Mouse (Mus musculus): ENCODE measurements around the gene Gpr146. TPM values are rescaled to one million over a fixed set of nuclear protein-coding genes. Genes with fewer than 3 reads are reported as not detected.

Gpr146 gene
- polyA plus RNA-seq, 1 experiment from 2014 or later: 2.6 TPM

DNA sequence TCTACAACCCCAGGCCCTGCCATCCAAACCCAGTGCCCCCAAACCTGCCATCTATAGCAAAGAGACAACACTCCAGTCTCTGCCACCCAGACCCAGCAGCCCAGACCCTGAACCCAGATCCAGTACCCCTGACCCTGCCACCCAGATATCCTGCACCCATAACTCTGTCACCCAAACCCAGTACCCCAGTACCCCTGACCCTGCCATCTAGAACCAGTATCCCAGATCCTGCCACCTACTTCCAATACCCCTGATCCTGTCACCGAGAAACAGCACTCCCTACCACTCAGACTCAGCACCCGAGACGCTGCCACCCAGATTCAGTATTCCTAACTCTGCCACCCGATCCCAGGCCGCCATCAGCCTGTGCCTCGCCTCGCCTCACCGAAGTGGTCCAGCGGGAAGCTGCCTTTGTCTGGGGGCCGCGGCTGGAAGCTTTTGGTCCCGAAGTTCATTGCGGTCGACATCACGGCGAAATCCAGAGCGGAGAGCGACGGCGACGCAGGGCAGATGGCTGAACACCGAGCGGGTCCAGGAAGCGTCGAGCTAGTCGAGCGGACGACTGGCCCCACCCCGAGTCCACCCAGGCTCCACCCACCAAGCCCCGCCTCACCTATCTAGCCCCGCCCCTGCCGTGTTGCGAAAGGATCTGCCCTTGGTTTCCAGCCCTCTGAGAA is 32.7 kb upstream of the Gpr146 start:
- Histone ChIP-seq H3K4me3 (peak overlapping the region; percentile 85), H3K9me3 (no peaks in the 10 kb centered on the region), H3K4me2 (replicated peaks) (peak overlapping the region; percentile 96), H3K27ac (replicated peaks) (peak overlapping the region; percentile 80), H3K9ac (replicated peaks) (peak overlapping the region; percentile 91), H3K27me3 (0 out of 2 replicates have a peak, but pooled peaks cover 9% of the 10 kb centered on the region), H3K36me3 (peaks cover 28% of the 10 kb centered on the region), H3K4me1 (peaks cover 17% of the 10 kb centered on the region)
- under 1% methylated on average over 33 of the region's 33 CpGs for WGBS
- ATAC-seq (ENCODE audit: low FRiP score, low read depth): peak; percentile 91

DNA sequence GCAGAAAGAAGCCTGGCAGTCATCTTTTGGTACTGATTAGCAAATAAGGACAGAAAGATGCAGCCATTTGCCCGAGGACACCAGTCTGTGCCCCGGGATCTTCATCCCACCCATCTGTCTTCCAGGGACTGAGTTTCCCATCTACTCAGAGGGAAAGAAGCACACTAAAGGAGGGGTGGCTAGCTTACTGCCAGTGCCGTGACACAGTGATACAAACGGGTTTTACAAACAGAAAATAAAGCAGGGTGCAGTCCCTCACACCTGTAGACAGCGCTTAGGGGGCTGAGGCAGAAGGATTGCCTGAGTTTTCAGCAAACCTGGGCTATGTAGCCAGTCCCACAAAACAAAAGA is 32.2 kb upstream of the Gpr146 start:
- H3K9me3 ChIP-seq: no peaks in the 10 kb centered on the region
- H3K4me3 ChIP-seq: peak overlapping the region; percentile 85
- H3K27me3 ChIP-seq: 0 out of 2 replicates have a peak, but pooled peaks cover 9% of the 10 kb centered on the region
- H3K4me1 ChIP-seq: peaks cover 17% of the 10 kb centered on the region
- H3K27ac ChIP-seq (replicated peaks): no peak overlapping the region
- peak; percentile 41; the same call in 1 of the 2 replicates for ATAC-seq (ENCODE audit: low FRiP score, low read depth)
- H3K4me2 ChIP-seq (replicated peaks): peak overlapping the region; percentile 96
- WGBS: 13% methylated on average over 5 of the region's 5 CpGs
- H3K9ac ChIP-seq (replicated peaks): peak overlapping the region; percentile 28
- H3K36me3 ChIP-seq: peaks cover 23% of the 10 kb centered on the region

DNA sequence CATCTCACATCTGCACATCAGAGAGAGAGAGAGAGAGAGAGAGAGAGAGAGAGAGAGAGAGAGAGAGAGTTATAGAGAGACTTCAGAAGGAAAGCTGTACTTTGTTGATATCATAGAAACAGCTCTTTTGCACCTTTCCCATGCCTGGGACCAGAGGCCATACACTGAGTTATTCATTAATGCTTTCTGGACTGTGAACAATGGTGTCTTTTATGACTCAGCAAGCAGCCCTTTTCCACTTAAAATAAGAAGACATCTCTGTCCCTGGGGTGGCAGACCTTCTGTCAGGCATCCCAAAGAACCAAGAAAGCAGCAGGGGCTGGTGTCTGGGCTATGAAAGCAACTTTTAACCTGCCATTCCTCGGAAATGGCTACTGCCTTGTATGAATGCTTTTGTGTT is 30.3 kb upstream of the Gpr146 start:
- no peak overlapping the region for H3K27ac ChIP-seq (replicated peaks)
- H3K36me3 ChIP-seq: peaks cover 8% of the 10 kb centered on the region
- no peak overlapping the region for H3K4me3 ChIP-seq
- H3K4me2 ChIP-seq (replicated peaks): no peak overlapping the region
- no peak for ATAC-seq (ENCODE audit: low FRiP score, low read depth)
- peaks cover 19% of the 10 kb centered on the region; the same call in 1 of the 2 replicates for H3K27me3 ChIP-seq
- no peak overlapping the region for H3K9ac ChIP-seq (replicated peaks)
- H3K4me1 ChIP-seq: peaks cover 26% of the 10 kb centered on the region
- 52% methylated on average over 1 of the region's 1 CpGs for WGBS
- H3K9me3 ChIP-seq: no peaks in the 10 kb centered on the region

DNA sequence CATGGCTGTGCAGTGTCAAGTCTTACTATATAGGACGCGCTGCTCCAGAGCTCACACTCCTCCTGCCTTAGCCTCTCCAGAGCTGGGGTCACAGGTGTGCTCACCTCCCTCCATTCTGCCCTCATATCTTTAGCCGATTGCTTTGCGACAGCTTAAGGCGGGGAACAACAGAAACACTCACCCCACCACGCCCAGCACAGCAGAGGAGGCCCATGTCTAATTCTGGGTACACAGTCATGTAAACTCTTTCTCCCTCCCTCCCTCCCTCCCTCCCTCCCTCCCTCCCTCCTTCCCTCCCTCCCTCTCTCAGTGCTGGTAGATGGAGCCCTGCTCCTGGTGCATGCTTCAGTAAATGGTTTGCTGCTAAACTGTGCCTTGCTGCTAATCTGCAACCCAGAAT is 27.8 kb upstream of the Gpr146 start:
- H3K36me3 ChIP-seq: no peaks in the 10 kb centered on the region
- H3K27ac ChIP-seq (replicated peaks): no peak overlapping the region
- H3K9ac ChIP-seq (replicated peaks): no peak overlapping the region
- ATAC-seq (ENCODE audit: low FRiP score, low read depth): no peak
- H3K4me2 ChIP-seq (replicated peaks): no peak overlapping the region
- 80% methylated on average over 6 of the region's 6 CpGs for WGBS
- H3K9me3 ChIP-seq: no peaks in the 10 kb centered on the region
- H3K4me1 ChIP-seq: peaks cover 14% of the 10 kb centered on the region; the same call in 1 of the 2 replicates
- peaks cover 21% of the 10 kb centered on the region; the same call in 1 of the 2 replicates for H3K27me3 ChIP-seq
- no peak overlapping the region for H3K4me3 ChIP-seq

DNA sequence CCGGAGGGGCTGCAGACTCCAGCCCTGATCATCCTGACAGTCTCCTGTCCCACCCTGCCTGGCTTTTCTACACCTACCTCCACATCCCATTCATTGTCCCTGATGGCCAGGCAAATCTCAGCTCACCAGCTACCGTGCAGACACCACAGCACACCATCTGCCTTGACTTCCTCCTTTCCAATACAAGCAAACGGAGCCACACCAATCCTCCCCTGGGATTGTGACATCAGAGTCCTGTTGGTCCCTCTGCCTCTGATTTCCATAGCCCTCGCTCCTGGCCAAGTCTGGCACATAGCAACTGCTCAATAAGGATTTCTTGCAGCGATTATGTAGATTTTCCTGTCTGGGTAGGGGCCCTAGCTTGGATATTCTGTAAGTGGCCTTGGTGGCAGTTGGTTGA is 26.4 kb upstream of the Gpr146 start, which contains the start of gene Cox19:
Gene Cox19 (minus strand): TSS at position 285 of the 400 bp plus-strand sequence.
- Histone ChIP-seq H3K4me2 (replicated peaks) (no peak within 1 kb of the TSS), H3K9ac (replicated peaks) (no peak within 1 kb of the TSS)
- WGBS: 60% methylated on average over 5 of the region's 5 CpGs

DNA sequence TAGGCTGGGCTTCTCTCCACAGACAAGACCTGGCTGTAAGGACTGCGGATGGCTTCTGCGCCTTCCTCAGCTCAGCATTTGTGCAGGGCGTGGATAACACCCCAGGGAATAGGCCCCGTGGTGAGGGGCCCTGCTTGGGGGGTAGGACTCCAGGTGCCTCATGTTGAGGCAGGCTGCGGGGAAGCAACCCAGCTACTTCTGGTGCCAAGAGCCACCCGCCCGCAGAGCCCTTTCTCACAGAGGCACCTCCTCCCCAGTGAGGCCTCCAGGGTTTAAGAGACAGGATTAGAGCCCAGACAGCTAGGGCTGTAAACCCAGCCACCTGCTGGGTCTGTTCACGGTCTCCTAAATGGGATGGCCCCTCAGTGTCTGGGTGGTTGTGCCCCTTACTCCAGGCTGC is 25.9 kb upstream of the Gpr146 start:
- Histone ChIP-seq H3K9me3 (no peaks in the 10 kb centered on the region), H3K36me3 (no peaks in the 10 kb centered on the region), H3K4me2 (replicated peaks) (no peak overlapping the region), H3K27me3 (peaks cover 16% of the 10 kb centered on the region; the same call in 1 of the 2 replicates), H3K4me3 (no peak overlapping the region), H3K9ac (replicated peaks) (no peak overlapping the region), H3K27ac (replicated peaks) (no peak overlapping the region), H3K4me1 (peaks cover 9% of the 10 kb centered on the region; the same call in 1 of the 2 replicates)
- 33% methylated on average over 8 of the region's 8 CpGs for WGBS
- ATAC-seq (ENCODE audit: low FRiP score, low read depth): no peak

More for the DNA sequence above, 26.4 kb upstream of the Gpr146 start, which contains the start of gene Cox19:
- H3K9me3 ChIP-seq: no peaks in the 10 kb centered on the region
- no peak within 1 kb of the TSS for H3K4me3 ChIP-seq
- peaks cover 9% of the 10 kb centered on the region; the same call in 1 of the 2 replicates for H3K4me1 ChIP-seq
- H3K27me3 ChIP-seq: peaks cover 21% of the 10 kb centered on the region; the same call in 1 of the 2 replicates
- no peaks in the 10 kb centered on the region for H3K36me3 ChIP-seq
- ATAC-seq (ENCODE audit: low FRiP score, low read depth): no peak
- H3K27ac ChIP-seq (replicated peaks): no peak within 1 kb of the TSS

DNA sequence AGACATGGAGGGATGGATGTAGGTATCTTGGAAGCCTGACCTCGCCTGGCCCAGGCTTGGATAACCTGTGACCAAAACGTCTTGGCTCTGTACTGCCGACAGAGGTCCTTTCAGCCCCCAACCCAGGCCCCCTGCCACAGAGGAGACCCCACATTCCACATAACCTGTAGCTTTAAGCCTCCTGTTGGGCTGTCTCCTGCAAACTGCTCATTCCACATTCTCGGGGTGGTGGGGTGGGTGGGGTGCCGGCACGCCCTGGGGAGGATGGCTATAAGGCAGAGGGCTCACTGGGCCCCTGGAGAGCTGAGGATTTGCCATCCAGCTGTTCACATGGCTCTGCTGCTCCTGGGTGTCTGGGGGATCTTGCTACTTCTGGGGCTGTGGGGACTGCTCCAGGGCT is 25.2 kb upstream of the Gpr146 start, which contains the start of gene Cyp2w1:
Gene Cyp2w1 (plus strand): TSS at position 301 of the 400 bp plus-strand sequence.
- H3K27me3 ChIP-seq: peaks cover 16% of the 10 kb centered on the region; the same call in 1 of the 2 replicates
- H3K9me3 ChIP-seq: no peaks in the 10 kb centered on the region
- no peak within 1 kb of the TSS for H3K4me2 ChIP-seq (replicated peaks)
- H3K9ac ChIP-seq (replicated peaks): no peak within 1 kb of the TSS
- no peak for ATAC-seq (ENCODE audit: low FRiP score, low read depth)
- H3K36me3 ChIP-seq: no peaks in the 10 kb centered on the region
- peaks cover 9% of the 10 kb centered on the region; the same call in 1 of the 2 replicates for H3K4me1 ChIP-seq
- no peak within 1 kb of the TSS for H3K27ac ChIP-seq (replicated peaks)
- no peak within 1 kb of the TSS for H3K4me3 ChIP-seq
- 53% methylated on average over 5 of the region's 6 CpGs for WGBS

DNA sequence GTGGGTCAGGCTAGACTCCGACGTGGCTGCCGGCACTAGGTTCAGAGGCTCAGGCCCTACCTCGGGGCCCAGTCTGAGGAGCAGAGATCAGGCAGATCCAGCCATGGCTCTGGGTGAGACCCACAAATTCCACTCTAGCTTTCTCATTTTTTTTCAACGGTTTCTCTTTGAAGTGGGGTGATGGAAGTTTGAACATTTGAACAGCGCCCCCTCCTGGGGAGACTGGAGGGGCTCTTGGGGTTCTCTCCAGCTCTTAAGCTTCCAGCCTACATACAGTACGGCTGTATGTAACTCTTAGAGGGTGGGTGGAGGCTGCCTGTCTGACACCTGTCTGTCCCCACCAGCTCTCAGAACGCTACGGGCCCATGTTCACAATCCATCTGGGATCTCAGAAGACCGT is 24.0 kb upstream of the Gpr146 start:
- H3K36me3 ChIP-seq: no peaks in the 10 kb centered on the region
- H3K9ac ChIP-seq (replicated peaks): no peak overlapping the region
- H3K4me1 ChIP-seq: peaks cover 9% of the 10 kb centered on the region; the same call in 1 of the 2 replicates
- ATAC-seq (ENCODE audit: low FRiP score, low read depth): no peak
- H3K27ac ChIP-seq (replicated peaks): no peak overlapping the region
- WGBS: 65% methylated on average over 10 of the region's 10 CpGs
- H3K4me2 ChIP-seq (replicated peaks): no peak overlapping the region
- no peak overlapping the region for H3K4me3 ChIP-seq
- peaks cover 16% of the 10 kb centered on the region; the same call in 1 of the 2 replicates for H3K27me3 ChIP-seq
- H3K9me3 ChIP-seq: no peaks in the 10 kb centered on the region

DNA sequence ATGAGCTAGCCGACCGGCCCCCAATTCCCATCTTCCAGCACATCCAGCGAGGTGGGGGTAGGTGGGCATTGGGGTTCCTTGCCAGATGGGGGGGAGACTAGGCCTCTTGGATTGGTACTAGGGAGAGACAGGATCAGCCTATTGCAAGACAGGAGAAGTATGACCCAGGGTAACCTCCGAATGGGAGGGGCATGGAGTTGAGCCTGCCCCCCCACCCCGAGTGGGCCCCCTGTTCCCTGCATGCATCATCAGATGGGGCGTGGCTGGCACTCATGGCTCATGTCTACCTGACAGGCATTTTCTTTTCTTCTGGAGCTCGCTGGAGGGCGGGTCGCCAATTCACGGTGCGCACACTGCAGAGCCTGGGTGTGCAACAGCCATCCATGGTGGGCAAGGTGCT is 23.6 kb upstream of the Gpr146 start:
- no peak for ATAC-seq (ENCODE audit: low FRiP score, low read depth)
- Histone ChIP-seq H3K4me2 (replicated peaks) (no peak overlapping the region), H3K36me3 (no peaks in the 10 kb centered on the region), H3K4me3 (no peak overlapping the region), H3K27ac (replicated peaks) (no peak overlapping the region), H3K4me1 (peaks cover 9% of the 10 kb centered on the region; the same call in 1 of the 2 replicates), H3K9me3 (no peaks in the 10 kb centered on the region), H3K9ac (replicated peaks) (no peak overlapping the region), H3K27me3 (peaks cover 16% of the 10 kb centered on the region; the same call in 1 of the 2 replicates)
- WGBS: 83% methylated on average over 11 of the region's 11 CpGs

DNA sequence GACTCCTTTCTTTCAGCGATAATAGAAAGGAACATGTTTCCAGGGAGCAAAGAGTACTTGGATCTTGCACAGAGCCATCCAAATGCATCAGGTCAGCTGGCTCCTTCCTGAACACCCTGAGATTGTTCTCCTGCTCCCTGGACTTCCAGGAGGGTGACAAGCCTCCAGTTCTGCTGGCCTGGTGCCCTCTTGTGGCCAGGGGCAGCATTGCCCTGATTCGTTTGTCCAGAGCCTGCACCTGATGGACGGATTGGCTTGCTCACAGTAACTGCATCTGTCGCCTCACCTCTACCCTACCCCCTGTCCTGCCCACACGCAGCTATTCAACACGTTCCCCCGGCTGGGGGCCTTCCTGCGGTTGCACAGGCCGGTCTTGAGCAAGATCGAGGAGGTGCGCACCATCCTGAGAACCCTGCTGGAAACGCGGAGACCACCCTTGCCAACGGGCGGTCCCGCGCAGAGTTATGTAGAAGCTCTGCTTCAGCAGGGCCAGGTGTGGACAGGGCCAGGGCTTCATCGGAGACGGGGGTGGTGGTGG is 22.2 kb upstream of the Gpr146 start:
- H3K4me2 ChIP-seq (replicated peaks): no peak overlapping the region
- no peaks in the 10 kb centered on the region for H3K9me3 ChIP-seq
- ATAC-seq (ENCODE audit: low FRiP score, low read depth): no peak
- no peak overlapping the region for H3K9ac ChIP-seq (replicated peaks)
- peaks cover 12% of the 10 kb centered on the region; the same call in 1 of the 2 replicates for H3K27me3 ChIP-seq
- H3K36me3 ChIP-seq: no peaks in the 10 kb centered on the region
- WGBS: 39% methylated on average over 19 of the region's 19 CpGs
- no peak overlapping the region for H3K4me3 ChIP-seq
- H3K27ac ChIP-seq (replicated peaks): no peak overlapping the region
- peaks cover 9% of the 10 kb centered on the region; the same call in 1 of the 2 replicates for H3K4me1 ChIP-seq

DNA sequence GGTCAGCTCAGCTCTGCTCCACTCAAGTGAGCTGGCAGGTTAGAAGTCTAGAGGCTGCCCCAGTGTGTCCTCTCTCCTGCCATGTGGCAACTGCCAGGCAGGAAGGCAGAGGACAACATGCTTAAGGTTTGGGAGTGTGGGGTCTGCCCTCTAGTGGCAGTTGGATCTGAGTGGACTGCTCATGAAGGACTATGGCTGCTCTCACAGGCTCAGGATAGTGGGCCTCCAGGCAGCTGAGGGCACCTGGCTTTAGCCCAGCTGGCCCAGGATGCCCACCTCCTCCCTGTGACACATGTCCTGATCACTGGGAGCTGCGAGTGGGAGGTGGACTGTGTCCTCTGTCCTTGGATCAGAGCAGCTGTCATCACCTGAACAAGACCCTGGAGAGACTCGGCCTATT is 18.8 kb upstream of the Gpr146 start:
- H3K4me2 ChIP-seq (replicated peaks): no peak overlapping the region
- no peaks in the 10 kb centered on the region for H3K4me1 ChIP-seq
- no peak overlapping the region for H3K9ac ChIP-seq (replicated peaks)
- 0 out of 2 replicates have a peak, but pooled peaks cover 9% of the 10 kb centered on the region for H3K36me3 ChIP-seq
- no peaks in the 10 kb centered on the region for H3K27me3 ChIP-seq
- no peak overlapping the region for H3K4me3 ChIP-seq
- WGBS: 90% methylated on average over 2 of the region's 2 CpGs
- no peak for ATAC-seq (ENCODE audit: low FRiP score, low read depth)
- no peak overlapping the region for H3K27ac ChIP-seq (replicated peaks)
- no peaks in the 10 kb centered on the region for H3K9me3 ChIP-seq

DNA sequence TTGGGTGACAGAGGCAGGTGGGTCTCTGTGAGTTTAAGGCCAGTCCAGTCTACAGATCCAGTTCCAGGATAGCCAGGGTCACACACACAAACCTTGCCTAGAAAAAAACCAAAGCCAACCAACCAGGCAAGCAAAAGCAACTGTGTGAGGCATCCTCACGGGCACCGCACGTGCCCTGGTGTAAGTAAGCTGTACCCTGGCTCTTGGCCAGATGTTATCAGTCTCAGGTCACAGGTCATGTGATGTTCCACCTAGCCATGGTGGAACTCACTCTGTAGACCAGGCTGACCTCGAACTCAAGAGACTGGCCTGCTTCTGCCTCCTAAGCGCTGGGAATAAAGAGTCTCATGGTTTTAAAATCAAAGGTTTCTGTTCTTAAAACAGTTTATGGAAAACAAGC is 18.3 kb upstream of the Gpr146 start:
- Histone ChIP-seq H3K9me3 (no peaks in the 10 kb centered on the region), H3K4me2 (replicated peaks) (no peak overlapping the region), H3K27me3 (no peaks in the 10 kb centered on the region), H3K9ac (replicated peaks) (no peak overlapping the region), H3K36me3 (0 out of 2 replicates have a peak, but pooled peaks cover 10% of the 10 kb centered on the region), H3K4me3 (no peak overlapping the region), H3K27ac (replicated peaks) (no peak overlapping the region), H3K4me1 (no peaks in the 10 kb centered on the region)
- no peak for ATAC-seq (ENCODE audit: low FRiP score, low read depth)
- WGBS: 95% methylated on average over 5 of the region's 5 CpGs
